Mouse (Mus musculus) ES-CJ7 (cell line): Measurements from ENCODE around the gene Lingo1.

ENCODE experiments used
- DNase-seq: peaks from one replicate; pipeline ENCODE4 v3.0.0; 2011; ENCODE audit warnings: low read depth, low spot score

Lingo1 gene

GRCm38 (mm10) chr9:56776881-56777801 is 19.1 kb downstream of the Lingo1 start:
- no peak for DNase-seq

GRCm38 (mm10) chr9:56775161-56775934 is 20.9 kb downstream of the Lingo1 start:
- DNase-seq, result no peak

- DNase-seq, result peak; percentile 72
Observed at GRCm38 (mm10) chr9:56774231-56774630, 22.0 kb downstream of the Lingo1 start.

GRCm38 (mm10) chr9:56773666-56774065 is 22.6 kb downstream of the Lingo1 start:
- no peak for DNase-seq

- DNase-seq, result no peak
Observed at GRCm38 (mm10) chr9:56767653-56768136, 28.6 kb downstream of the Lingo1 start.

- no peak for DNase-seq
Observed at GRCm38 (mm10) chr9:56766629-56767357, 29.5 kb downstream of the Lingo1 start.

GRCm38 (mm10) chr9:56762106-56762562 is 34.1 kb downstream of the Lingo1 start:
- no peak for DNase-seq

- DNase-seq, result no peak
Observed at GRCm38 (mm10) chr9:56757791-56758190, 38.5 kb downstream of the Lingo1 start.

- DNase-seq, result no peak
Observed at GRCm38 (mm10) chr9:56755119-56755518, 41.1 kb downstream of the Lingo1 start.

- DNase-seq, result no peak
Observed at GRCm38 (mm10) chr9:56753386-56753785, 42.9 kb downstream of the Lingo1 start.

GRCm38 (mm10) chr9:56748056-56748455 is 48.2 kb downstream of the Lingo1 start:
- no peak for DNase-seq

- DNase-seq, result no peak
Observed at GRCm38 (mm10) chr9:56746926-56747294, 49.4 kb downstream of the Lingo1 start.

GRCm38 (mm10) chr9:56746195-56746925 is 49.9 kb downstream of the Lingo1 start:
- DNase-seq, result no peak

GRCm38 (mm10) chr9:56744369-56744768 is 51.9 kb downstream of the Lingo1 start:
- no peak for DNase-seq

GRCm38 (mm10) chr9:56739181-56739737 is 57.0 kb downstream of the Lingo1 start:
- DNase-seq, result no peak

GRCm38 (mm10) chr9:56738261-56739171 is 57.8 kb downstream of the Lingo1 start:
- peak; percentile 53 for DNase-seq

- DNase-seq, result no peak
Observed at GRCm38 (mm10) chr9:56734398-56734797, 61.9 kb downstream of the Lingo1 start.

- DNase-seq, result no peak
Observed at GRCm38 (mm10) chr9:56730997-56731396, 65.3 kb downstream of the Lingo1 start.

GRCm38 (mm10) chr9:56729145-56729544 is 67.1 kb downstream of the Lingo1 start:
- no peak for DNase-seq
